Mouse (Mus musculus): Measurements from ENCODE around the gene Slc25a41. TPM values are rescaled to one million over a fixed set of nuclear protein-coding genes. Genes with fewer than 3 reads are reported as not detected.

Slc25a41 gene
- polyA plus RNA-seq, 1 experiment from 2014 or later: not detected

Other genes with a start within 250 kb of the Slc25a41 start
- 4.6 and 4.8 TPM in 2 replicates for gene Rfx2, start 210.6 kb downstream of the Slc25a41 start, polyA plus RNA-seq (2014; fragmentation: Nextera tagmentation; extraction: Ambion mirVana)
- gene Acsbg2, start 167.2 kb downstream of the Slc25a41 start, polyA plus RNA-seq (2014; fragmentation: Nextera tagmentation; extraction: Ambion mirVana): not detected in 2 replicates
- gene 1700061G19Rik, start 166.2 kb downstream of the Slc25a41 start, polyA plus RNA-seq (2014; fragmentation: Nextera tagmentation; extraction: Ambion mirVana): 0.11 and 0.25 TPM in 2 replicates
- 26.3 and 29.0 TPM in 2 replicates for gene Mllt1, start 106.2 kb downstream of the Slc25a41 start, polyA plus RNA-seq (2014; fragmentation: Nextera tagmentation; extraction: Ambion mirVana)
- gene Acer1, start 59.5 kb downstream of the Slc25a41 start, polyA plus RNA-seq (2014; fragmentation: Nextera tagmentation; extraction: Ambion mirVana): not detected in 2 replicates
- 131 and 137 TPM in 2 replicates for gene Clpp, start 51.3 kb downstream of the Slc25a41 start, polyA plus RNA-seq (2014; fragmentation: Nextera tagmentation; extraction: Ambion mirVana)
- 34.1 and 36.4 TPM in 2 replicates for gene Alkbh7, start 44.3 kb downstream of the Slc25a41 start, polyA plus RNA-seq (2014; fragmentation: Nextera tagmentation; extraction: Ambion mirVana)
- gene Pspn, start 41.6 kb downstream of the Slc25a41 start, polyA plus RNA-seq (2014; fragmentation: Nextera tagmentation; extraction: Ambion mirVana): 0.97 TPM in 1 of 2 replicates, not detected in the other
- gene Gtf2f1, start 30.4 kb downstream of the Slc25a41 start, polyA plus RNA-seq (2014; fragmentation: Nextera tagmentation; extraction: Ambion mirVana): 70.5 and 76.0 TPM in 2 replicates
- 0.19 and 0.32 TPM in 2 replicates for gene Gm17949, start 30.2 kb downstream of the Slc25a41 start, polyA plus RNA-seq (2014; fragmentation: Nextera tagmentation; extraction: Ambion mirVana)
- gene Khsrp, start 10.1 kb downstream of the Slc25a41 start, polyA plus RNA-seq (2014; fragmentation: Nextera tagmentation; extraction: Ambion mirVana): 42.3 and 44.9 TPM in 2 replicates
- 0.80 and 1.2 TPM in 2 replicates for gene Crb3, start 17.5 kb upstream of the Slc25a41 start, polyA plus RNA-seq (2014; fragmentation: Nextera tagmentation; extraction: Ambion mirVana)
- 14.2 and 16.5 TPM in 2 replicates for gene Slc25a23, start 18.2 kb upstream of the Slc25a41 start, polyA plus RNA-seq (2014; fragmentation: Nextera tagmentation; extraction: Ambion mirVana)
- gene Dennd1c, start 36.9 kb upstream of the Slc25a41 start, polyA plus RNA-seq (2014; fragmentation: Nextera tagmentation; extraction: Ambion mirVana): 2.2 and 2.7 TPM in 2 replicates
- 167 and 171 TPM in 2 replicates for gene Tubb4a, start 46.1 kb upstream of the Slc25a41 start, polyA plus RNA-seq (2014; fragmentation: Nextera tagmentation; extraction: Ambion mirVana)
- 8.1 and 9.0 TPM in 2 replicates for gene Tnfsf9, start 63.7 kb upstream of the Slc25a41 start, polyA plus RNA-seq (2014; fragmentation: Nextera tagmentation; extraction: Ambion mirVana)
- gene Cd70, start 108.1 kb upstream of the Slc25a41 start, polyA plus RNA-seq (2014; fragmentation: Nextera tagmentation; extraction: Ambion mirVana): 0.16 and 0.40 TPM in 2 replicates
- gene Tnfsf14, start 152.5 kb upstream of the Slc25a41 start, polyA plus RNA-seq (2014; fragmentation: Nextera tagmentation; extraction: Ambion mirVana): 0.07 and 0.11 TPM in 2 replicates
- 0.19 and 0.68 TPM in 2 replicates for gene C3, start 186.5 kb upstream of the Slc25a41 start, polyA plus RNA-seq (2014; fragmentation: Nextera tagmentation; extraction: Ambion mirVana)
- gene Gpr108, start 206.8 kb upstream of the Slc25a41 start, polyA plus RNA-seq (2014; fragmentation: Nextera tagmentation; extraction: Ambion mirVana): 19.7 and 24.5 TPM in 2 replicates
- gene Trip10, start 207.8 kb upstream of the Slc25a41 start, polyA plus RNA-seq (2014; fragmentation: Nextera tagmentation; extraction: Ambion mirVana): 21.2 and 23.6 TPM in 2 replicates
- gene Vav1, start 237.4 kb upstream of the Slc25a41 start, polyA plus RNA-seq (2014; fragmentation: Nextera tagmentation; extraction: Ambion mirVana): 1.8 and 2.3 TPM in 2 replicates